Comparison of ENCODE assay signal across 8 mouse cellular contexts in the genomic region with DNA sequence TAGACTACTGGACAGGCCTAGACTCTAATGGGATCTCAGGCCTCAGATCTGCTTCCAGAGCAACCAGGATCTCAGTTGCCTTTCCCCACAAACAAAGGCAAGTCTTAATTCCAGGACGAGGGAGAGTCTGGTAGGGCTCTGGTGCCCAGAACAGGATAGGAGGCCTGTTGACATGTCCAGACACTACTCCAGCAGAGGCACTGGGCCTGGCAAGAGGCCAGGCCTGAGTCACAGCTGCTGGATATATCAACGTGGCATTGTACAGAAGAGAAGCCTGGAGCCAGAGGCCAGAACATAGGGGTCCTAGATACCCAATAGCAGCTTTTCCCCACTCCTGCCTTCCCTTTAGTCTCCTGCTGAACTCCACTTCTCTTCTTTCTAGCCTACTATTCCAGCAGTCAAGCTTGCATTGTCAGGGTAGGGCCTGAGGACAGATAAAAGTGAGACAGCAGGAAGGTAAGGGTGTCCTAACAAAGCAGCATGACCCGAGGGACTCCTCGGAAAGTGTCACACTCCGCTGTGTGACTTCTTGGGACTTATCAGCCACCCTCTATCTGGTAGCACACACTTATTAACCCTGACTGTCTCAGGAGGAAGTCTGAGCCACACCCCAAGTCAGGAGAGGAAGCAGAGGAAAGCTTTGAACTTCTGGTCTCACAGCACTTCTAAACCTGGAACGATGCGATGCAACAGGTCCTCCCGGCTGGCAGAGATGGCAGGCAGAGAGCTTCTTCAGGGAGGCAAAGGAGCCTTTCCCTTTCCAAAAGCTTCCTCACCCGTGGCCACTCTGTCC. TPM values are rescaled to one million over a fixed set of nuclear protein-coding genes. Genes with fewer than 3 reads are reported as not detected.
DNase-seq lines count a peak whose midpoint lies in the region; ATAC-seq lines count a peak whose summit lies in the region.

No protein-coding gene starts in this region.

- H3K9me3 ChIP-seq in forebrain, embryonic 12.5 days, result no peaks in the 10 kb centered on the region

- 76% methylated on average over 9 of the region's 9 CpGs for WGBS in forebrain, embryonic 12.5 days

- H3K27me3 ChIP-seq in forebrain, embryonic 12.5 days, result peaks cover 15% of the 10 kb centered on the region; the same call in 1 of the 2 replicates

- H3K4me2 ChIP-seq in forebrain, embryonic 12.5 days, result no peak overlapping the region

- no peak overlapping the region for H3K4me3 ChIP-seq in forebrain, embryonic 12.5 days (replicated peaks)

- no peaks in the 10 kb centered on the region for H3K36me3 ChIP-seq in forebrain, embryonic 12.5 days (replicated peaks)

- H3K4me1 ChIP-seq in forebrain, embryonic 12.5 days, result peaks cover 19% of the 10 kb centered on the region

- no peak overlapping the region for H3K9ac ChIP-seq in forebrain, embryonic 12.5 days

- peak; percentile 50 for DNase-seq in retina, postnatal 1 day
- no peak for DNase-seq in retina, embryonic 14.5 days (ENCODE audit: low spot score)
- peak; percentile 89 to 90 for DNase-seq in adrenal gland, postnatal 36 days
- peak; percentile 81 to 83 for DNase-seq in heart, adult 18-20 months
- peak; percentile 57 for DNase-seq in kidney, postnatal 14 days
- DNase-seq in lung, postnatal 36 days, result peak; percentile 82
- DNase-seq in thymus, postnatal 25 days, result no peak

- H3K27ac ChIP-seq in forebrain, embryonic 12.5 days, result no peak overlapping the region

- ATAC-seq in forebrain, embryonic 12.5 days (ENCODE audit: low FRiP score), result no peak

RNA-seq across cellular contexts. Expression of gene Lmna, which starts 14.7 kb away (rescaled TPM):
- 100 to 1,000 TPM; 109 to 141 TPM for total RNA-seq in adrenal gland, postnatal 36 days (2021)
- total RNA-seq in heart, adult 18-20 months (2021), result 100 to 1,000 TPM; 113 to 129 TPM
- 23.2 and 25.8 TPM in 2 replicates for polyA plus RNA-seq in forebrain, embryonic 12.5 days (2016; fragmentation: Nextera tagmentation; extraction: Ambion mirVana)

RNA-seq across cellular contexts. Expression of gene Sema4a, which starts 34.0 kb away (rescaled TPM):
- total RNA-seq in adrenal gland, postnatal 36 days (2021), result 10 to 100 TPM in 1 of 2 experiments, 1 to 10 TPM in 1; 8.9 to 12.6 TPM
- 1 to 10 TPM; 4.4 to 5.9 TPM for total RNA-seq in heart, adult 18-20 months (2021)
- polyA plus RNA-seq in forebrain, embryonic 12.5 days (2016; fragmentation: Nextera tagmentation; extraction: Ambion mirVana), result 15.3 and 16.0 TPM in 2 replicates

RNA-seq across cellular contexts. Expression of gene Mex3a, which starts 37.2 kb away (rescaled TPM):
- 1 to 10 TPM; 3.1 to 4.3 TPM for total RNA-seq in adrenal gland, postnatal 36 days (2021)
- total RNA-seq in heart, adult 18-20 months (2021), result under 1 TPM; 0.26 to 0.35 TPM
- 51.0 and 53.2 TPM in 2 replicates for polyA plus RNA-seq in forebrain, embryonic 12.5 days (2016; fragmentation: Nextera tagmentation; extraction: Ambion mirVana)

RNA-seq across cellular contexts. Expression of gene Rab25, which starts 53.1 kb away (rescaled TPM):
- not detected for total RNA-seq in adrenal gland, postnatal 36 days (2021)
- under 1 TPM in 1 of 2 experiments, not detected in 1; 0.26 TPM for total RNA-seq in heart, adult 18-20 months (2021)
- polyA plus RNA-seq in forebrain, embryonic 12.5 days (2016; fragmentation: Nextera tagmentation; extraction: Ambion mirVana), result 0.82 and 1.2 TPM in 2 replicates

RNA-seq across cellular contexts. Expression of gene Lamtor2, which starts 57.8 kb away (rescaled TPM):
- 100 to 1,000 TPM; 142 to 148 TPM for total RNA-seq in adrenal gland, postnatal 36 days (2021)
- total RNA-seq in heart, adult 18-20 months (2021), result 100 to 1,000 TPM; 102 to 104 TPM
- 137 and 138 TPM in 2 replicates for polyA plus RNA-seq in forebrain, embryonic 12.5 days (2016; fragmentation: Nextera tagmentation; extraction: Ambion mirVana)

Comparison
In these comparisons a context has a peak if more than half of its experiments do, and no peak if none do; other contexts are left out.
1. DNase-seq: peak in retina, postnatal 1 day (single experiment), adrenal gland, postnatal 36 days (2 of 2), heart, adult 18-20 months (2 of 2), kidney, postnatal 14 days (single experiment) and lung, postnatal 36 days (single experiment); none in retina, embryonic 14.5 days (single experiment) and thymus, postnatal 25 days (single experiment).